Mouse (Mus musculus): ENCODE data around the gene Nedd9. TPM values are rescaled to one million over a fixed set of nuclear protein-coding genes. Genes with fewer than 3 reads are reported as not detected.

Nedd9 gene
- polyA plus RNA-seq, 1 experiment: 39.4 TPM

GRCm38 (mm10) chr13:41352352-41352751 is 134.8 kb downstream of the Nedd9 start:
- 92% methylated on average over 5 of the region's 5 CpGs for WGBS
- no peak overlapping the region for H3K27ac ChIP-seq (ENCODE audit: control insufficient read depth, insufficient read depth, low read length)
- no peaks in the 10 kb centered on the region for H3K36me3 ChIP-seq (ENCODE audit: control insufficient read depth, insufficient read depth, low read length)
- no peak for DNase-seq
- H3K27me3 ChIP-seq (ENCODE audit: control insufficient read depth, insufficient read depth, low read length): no peaks in the 10 kb centered on the region
- H3K4me3 ChIP-seq (ENCODE audit: control insufficient read depth, insufficient read depth, low read length): no peak overlapping the region
- H3K4me1 ChIP-seq (replicated peaks; ENCODE audit: control insufficient read depth, insufficient read depth, low read length): peaks cover 2% of the 10 kb centered on the region
- TF ChIP-seq CTCF (IDR thresholded peaks at IDR 0.05; ENCODE audit: borderline replicate concordance, control insufficient read depth, extremely low read depth, insufficient read depth, low read length, poor library complexity) (no peak), POLR2A (IDR thresholded peaks at IDR 0.05; ENCODE audit: control insufficient read depth, extremely low read depth, insufficient read depth, low read length, poor library complexity) (no peak)

GRCm38 (mm10) chr13:41350589-41350988 is 136.6 kb downstream of the Nedd9 start:
- TF ChIP-seq POLR2A (IDR thresholded peaks at IDR 0.05; ENCODE audit: control insufficient read depth, extremely low read depth, insufficient read depth, low read length, poor library complexity) (no peak), CTCF (IDR thresholded peaks at IDR 0.05; ENCODE audit: borderline replicate concordance, control insufficient read depth, extremely low read depth, insufficient read depth, low read length, poor library complexity) (no peak)
- H3K36me3 ChIP-seq (ENCODE audit: control insufficient read depth, insufficient read depth, low read length): no peaks in the 10 kb centered on the region
- DNase-seq: no peak
- H3K27ac ChIP-seq (ENCODE audit: control insufficient read depth, insufficient read depth, low read length): no peak overlapping the region
- 91% methylated on average over 3 of the region's 3 CpGs for WGBS
- no peak overlapping the region for H3K4me3 ChIP-seq (ENCODE audit: control insufficient read depth, insufficient read depth, low read length)
- peaks cover 1% of the 10 kb centered on the region for H3K4me1 ChIP-seq (replicated peaks; ENCODE audit: control insufficient read depth, insufficient read depth, low read length)
- no peaks in the 10 kb centered on the region for H3K27me3 ChIP-seq (ENCODE audit: control insufficient read depth, insufficient read depth, low read length)

GRCm38 (mm10) chr13:41349770-41350169 is 137.4 kb downstream of the Nedd9 start:
- Histone ChIP-seq H3K27me3 (ENCODE audit: control insufficient read depth, insufficient read depth, low read length) (no peaks in the 10 kb centered on the region), H3K4me1 (replicated peaks; ENCODE audit: control insufficient read depth, insufficient read depth, low read length) (no peaks in the 10 kb centered on the region; the same call in 1 of the 2 replicates), H3K27ac (ENCODE audit: control insufficient read depth, insufficient read depth, low read length) (no peak overlapping the region), H3K4me3 (ENCODE audit: control insufficient read depth, insufficient read depth, low read length) (no peak overlapping the region), H3K36me3 (ENCODE audit: control insufficient read depth, insufficient read depth, low read length) (no peaks in the 10 kb centered on the region)
- 77% methylated on average over 4 of the region's 4 CpGs for WGBS
- DNase-seq: no peak
- TF ChIP-seq CTCF (IDR thresholded peaks at IDR 0.05; ENCODE audit: borderline replicate concordance, control insufficient read depth, extremely low read depth, insufficient read depth, low read length, poor library complexity) (no peak), POLR2A (IDR thresholded peaks at IDR 0.05; ENCODE audit: control insufficient read depth, extremely low read depth, insufficient read depth, low read length, poor library complexity) (no peak)

GRCm38 (mm10) chr13:41345756-41346155 is 141.4 kb downstream of the Nedd9 start:
- no peaks in the 10 kb centered on the region for H3K36me3 ChIP-seq (ENCODE audit: control insufficient read depth, insufficient read depth, low read length)
- no peak overlapping the region for H3K4me3 ChIP-seq (ENCODE audit: control insufficient read depth, insufficient read depth, low read length)
- no peak for DNase-seq

GRCm38 (mm10) chr13:41345306-41345705 is 141.9 kb downstream of the Nedd9 start:
- 93% methylated on average over 6 of the region's 6 CpGs for WGBS
- Histone ChIP-seq H3K4me3 (ENCODE audit: control insufficient read depth, insufficient read depth, low read length) (no peak overlapping the region), H3K27me3 (ENCODE audit: control insufficient read depth, insufficient read depth, low read length) (no peaks in the 10 kb centered on the region), H3K27ac (ENCODE audit: control insufficient read depth, insufficient read depth, low read length) (no peak overlapping the region), H3K36me3 (ENCODE audit: control insufficient read depth, insufficient read depth, low read length) (no peaks in the 10 kb centered on the region), H3K4me1 (replicated peaks; ENCODE audit: control insufficient read depth, insufficient read depth, low read length) (no peaks in the 10 kb centered on the region)
- DNase-seq: no peak
- TF ChIP-seq CTCF (IDR thresholded peaks at IDR 0.05; ENCODE audit: borderline replicate concordance, control insufficient read depth, extremely low read depth, insufficient read depth, low read length, poor library complexity) (no peak), POLR2A (IDR thresholded peaks at IDR 0.05; ENCODE audit: control insufficient read depth, extremely low read depth, insufficient read depth, low read length, poor library complexity) (no peak)

More at GRCm38 (mm10) chr13:41345756-41346155, 141.4 kb downstream of the Nedd9 start:
- no peaks in the 10 kb centered on the region for H3K27me3 ChIP-seq (ENCODE audit: control insufficient read depth, insufficient read depth, low read length)
- H3K4me1 ChIP-seq (replicated peaks; ENCODE audit: control insufficient read depth, insufficient read depth, low read length): no peaks in the 10 kb centered on the region
- WGBS: 95% methylated on average over 7 of the region's 7 CpGs
- H3K27ac ChIP-seq (ENCODE audit: control insufficient read depth, insufficient read depth, low read length): no peak overlapping the region
- no peak for TF ChIP-seq POLR2A (IDR thresholded peaks at IDR 0.05; ENCODE audit: control insufficient read depth, extremely low read depth, insufficient read depth, low read length, poor library complexity)
- no peak for TF ChIP-seq CTCF (IDR thresholded peaks at IDR 0.05; ENCODE audit: borderline replicate concordance, control insufficient read depth, extremely low read depth, insufficient read depth, low read length, poor library complexity)

GRCm38 (mm10) chr13:41343887-41344266 is 143.3 kb downstream of the Nedd9 start:
- no peak for DNase-seq
- Histone ChIP-seq H3K4me1 (replicated peaks; ENCODE audit: control insufficient read depth, insufficient read depth, low read length) (no peaks in the 10 kb centered on the region), H3K36me3 (ENCODE audit: control insufficient read depth, insufficient read depth, low read length) (no peaks in the 10 kb centered on the region), H3K4me3 (ENCODE audit: control insufficient read depth, insufficient read depth, low read length) (no peak overlapping the region), H3K27ac (ENCODE audit: control insufficient read depth, insufficient read depth, low read length) (no peak overlapping the region), H3K27me3 (ENCODE audit: control insufficient read depth, insufficient read depth, low read length) (no peaks in the 10 kb centered on the region)
- WGBS: 97% methylated on average over 3 of the region's 3 CpGs
- TF ChIP-seq CTCF (IDR thresholded peaks at IDR 0.05; ENCODE audit: borderline replicate concordance, control insufficient read depth, extremely low read depth, insufficient read depth, low read length, poor library complexity) (no peak), POLR2A (IDR thresholded peaks at IDR 0.05; ENCODE audit: control insufficient read depth, extremely low read depth, insufficient read depth, low read length, poor library complexity) (no peak)

All from thymus, adult 2 months (tissue).